Comparison of ENCODE assay signal across 8 mouse cellular contexts in the genomic region with DNA sequence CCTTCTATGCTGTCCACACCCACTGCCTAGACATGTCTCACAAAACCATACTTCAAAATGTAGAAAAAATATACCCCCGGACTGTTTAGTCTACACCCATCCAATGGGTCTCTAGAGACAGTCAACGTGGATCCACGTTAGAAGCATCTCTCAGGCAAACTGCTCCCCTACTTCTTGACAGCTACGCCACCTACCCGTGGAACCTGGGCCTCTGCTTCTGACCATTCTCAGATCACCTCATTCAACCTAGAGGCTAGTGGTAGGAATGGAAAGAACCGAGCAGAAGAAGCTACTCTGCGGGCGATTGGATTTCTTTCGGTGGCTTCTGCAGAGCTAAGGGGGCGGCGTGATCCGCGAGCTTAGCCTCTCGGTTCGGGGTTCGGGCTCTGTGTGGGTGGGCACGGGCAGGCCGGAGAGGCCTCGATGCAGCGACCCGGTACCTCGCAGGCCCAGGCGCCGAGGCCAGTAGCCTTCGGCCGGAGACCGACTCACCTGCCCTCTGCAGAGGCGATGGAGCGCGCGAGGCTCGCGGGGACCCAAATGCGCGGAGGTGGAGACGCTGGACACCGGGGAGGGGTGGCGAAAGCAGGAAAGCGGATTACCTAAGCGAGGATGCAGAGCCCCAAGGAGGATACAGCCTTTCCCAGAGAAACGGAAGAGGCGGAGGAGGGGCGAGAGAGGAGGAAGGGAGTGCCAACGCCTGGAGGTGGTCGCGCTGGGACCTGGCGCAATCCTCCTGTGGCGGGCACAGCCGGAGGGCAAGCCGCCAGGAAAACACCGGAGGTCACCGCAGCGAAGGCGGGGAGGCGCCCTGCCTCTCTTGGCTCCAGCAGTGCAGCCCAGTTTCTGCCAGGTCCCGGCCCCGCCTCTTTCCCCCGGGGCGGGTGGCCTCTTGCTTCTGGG. TPM values are rescaled to one million over a fixed set of nuclear protein-coding genes. Genes with fewer than 3 reads are reported as not detected.
DNase-seq lines count a peak whose midpoint lies in the region; ATAC-seq and TF ChIP-seq lines count a peak whose summit lies in the region.

A gene (minus strand): TSS at position 779 of the 903 bp plus-strand sequence.

- H3K4me2 ChIP-seq in hindbrain, embryonic 14.5 days (replicated peaks): peak within 1 kb of the TSS; percentile 56

- H3K27ac ChIP-seq in hindbrain, embryonic 14.5 days: peak within 1 kb of the TSS; percentile 93
- peak within 1 kb of the TSS; percentile 99 for H3K27ac ChIP-seq in left cerebral cortex, adult 2 months
- no peak within 1 kb of the TSS for H3K27ac ChIP-seq in macrophage

- no peaks in the 10 kb centered on the region for H3K36me3 ChIP-seq in hindbrain, embryonic 14.5 days (replicated peaks; ENCODE audit: control insufficient read depth, insufficient read depth)
- H3K36me3 ChIP-seq in macrophage (ENCODE audit: inconsistent target): no peaks in the 10 kb centered on the region

- peak; percentile 18 for DNase-seq in WW6 (ENCODE audit: low read depth, low spot score)
- peak; percentile 85 to 89 for DNase-seq in cerebellum, postnatal 36 days
- DNase-seq in frontal cortex, postnatal 36 days (ENCODE audit: low spot score in 2 of 2): peak; percentile 71 to 73
- DNase-seq in hindbrain, embryonic 14.5 days (ENCODE audit: low spot score): peak; percentile 67
- peak; percentile 74 to 76 for DNase-seq in left cerebral cortex, adult 2 months (ENCODE audit: extremely low spot score in 1 of 2, low spot score in 2 of 2)
- peak; percentile 54 for DNase-seq in retina, postnatal 7 days (ENCODE audit: low read depth, low spot score)
- DNase-seq in urinary bladder, adult 18-20 months (ENCODE audit: low spot score in 2 of 2): peak; percentile 69 to 78

- intact Hi-C loops in left cerebral cortex, adult 2 months (cut with DNase I): loop anchor here (2.0 kb wide), 1 partner anchor 28 kb away; a partner anchor contains a TSS

- no peaks in the 10 kb centered on the region for H3K9me3 ChIP-seq in hindbrain, embryonic 14.5 days (ENCODE audit: control insufficient read depth, low read length)

- ATAC-seq in hindbrain, embryonic 14.5 days (ENCODE audit: low FRiP score): peak; percentile 87

- H3K9ac ChIP-seq in hindbrain, embryonic 14.5 days: peak within 1 kb of the TSS; percentile 94

- peak within 1 kb of the TSS; percentile 70 for H3K4me3 ChIP-seq in hindbrain, embryonic 14.5 days (replicated peaks; ENCODE audit: low read length)
- H3K4me3 ChIP-seq in left cerebral cortex, adult 2 months: peak within 1 kb of the TSS; percentile 95
- H3K4me3 ChIP-seq in macrophage (ENCODE audit: inconsistent target): peak within 1 kb of the TSS; percentile 44

- TF ChIP-seq CTCF in left cerebral cortex, adult 2 months (IDR thresholded peaks at IDR 0.05): peak; percentile 55

- no peaks in the 10 kb centered on the region for H3K27me3 ChIP-seq in hindbrain, embryonic 14.5 days (ENCODE audit: control insufficient read depth, insufficient read depth, low read length)

- WGBS in hindbrain, embryonic 14.5 days: 1% methylated on average over 59 of the region's 59 CpGs
- WGBS in macrophage (ENCODE audit: missing documents): under 1% methylated on average over 51 of the region's 59 CpGs

- peaks cover 20% of the 10 kb centered on the region for H3K4me1 ChIP-seq in hindbrain, embryonic 14.5 days (replicated peaks; ENCODE audit: control insufficient read depth, insufficient read depth, low read length)

- H3K79me2 ChIP-seq in macrophage (ENCODE audit: inconsistent target): peaks cover 7% of the 10 kb centered on the region; the same call in 1 of the 2 replicates

RNA-seq across cellular contexts. Expression of the gene that starts here (rescaled TPM):
- polyA plus RNA-seq in hindbrain, embryonic 14.5 days (2014; fragmentation: Nextera tagmentation; extraction: Ambion mirVana): 35.1 and 35.7 TPM in 2 replicates
- 10 to 100 TPM; 35.3 to 36.2 TPM for total RNA-seq in left cerebral cortex, adult 2 months (2021)
- 10 to 100 TPM in 21 of 26 experiments, 1 to 10 TPM in 5; 5.8 to 53.8 (median 21.6) TPM for total RNA-seq in macrophage (2018; cell fraction: chromatin; rRNA removed)
- 10 to 100 TPM in 14 of 26 experiments, 1 to 10 TPM in 12; 5.0 to 25.0 (median 12.8) TPM for total RNA-seq in macrophage (2018; cell fraction: cytosol; rRNA removed)
- 10 to 100 TPM in 20 of 26 experiments, 1 to 10 TPM in 6; 6.0 to 36.9 (median 18.4) TPM for total RNA-seq in macrophage (2018; cell fraction: nucleus; rRNA removed)
- polyA plus RNA-seq in macrophage (2018): 7.0 to 13.9 TPM (median 10.2 TPM) in 3 replicates

Comparison
In these comparisons a context has a peak if more than half of its experiments do, and no peak if none do; other contexts are left out.
1. DNase-seq: peak in every context shown above with its lines; median percentile 87 in cerebellum, postnatal 36 days; 75 in left cerebral cortex, adult 2 months; 74 in urinary bladder, adult 18-20 months; 72 in frontal cortex, postnatal 36 days; 67 in hindbrain, embryonic 14.5 days; 54 in retina, postnatal 7 days; 18 in WW6.
2. H3K4me3 ChIP-seq: peak in every context shown above with its lines; median percentile 95 in left cerebral cortex, adult 2 months; 70 in hindbrain, embryonic 14.5 days; 44 in macrophage.